Mouse (Mus musculus) layer of hippocampus, adult 9-11 months (tissue): ENCODE data around the gene Ppt2.

ENCODE experiments used
- DNase-seq: peaks from one replicate; pipeline ENCODE4 v3.0.0; 2022

Gene Ppt2

GRCm38 (mm10) chr17:34627943-34628643 lies at the start of gene Ppt2:
TSS of gene Ppt2 (minus strand) at chr17:34628510.
- DNase-seq, result no peak

- no peak for DNase-seq
These were observed 48.4 kb upstream of the Ppt2 start for GRCm38 (mm10) chr17:34676671-34677070.

- no peak for DNase-seq
These were observed 47.8 kb upstream of the Ppt2 start for GRCm38 (mm10) chr17:34676093-34676460.

- no peak for DNase-seq
These were observed 47.1 kb upstream of the Ppt2 start for GRCm38 (mm10) chr17:34675205-34676092.

- no peak for DNase-seq
These were observed 46.4 kb upstream of the Ppt2 start for GRCm38 (mm10) chr17:34674524-34675204.

- DNase-seq, result no peak
These were observed 44.8 kb upstream of the Ppt2 start for GRCm38 (mm10) chr17:34673139-34673538.

GRCm38 (mm10) chr17:34672246-34672792 lies 44.0 kb upstream of the Ppt2 start:
- no peak for DNase-seq

GRCm38 (mm10) chr17:34671151-34672066 lies 43.1 kb upstream of the Ppt2 start:
- DNase-seq, result no peak

- no peak for DNase-seq
These were observed 41.9 kb upstream of the Ppt2 start, which contains the start of gene Tnxb for GRCm38 (mm10) chr17:34670235-34670634. TSS of gene Tnxb (plus strand) at chr17:34670535.

- DNase-seq, result no peak
These were observed 36.2 kb upstream of the Ppt2 start for GRCm38 (mm10) chr17:34664472-34664871.

GRCm38 (mm10) chr17:34663558-34663957 lies 35.2 kb upstream of the Ppt2 start:
- no peak for DNase-seq

- no peak for DNase-seq
These were observed 34.7 kb upstream of the Ppt2 start for GRCm38 (mm10) chr17:34662978-34663377.

- DNase-seq, result no peak
These were observed 34.2 kb upstream of the Ppt2 start for GRCm38 (mm10) chr17:34662468-34662867.

- DNase-seq, result no peak
These were observed 32.8 kb upstream of the Ppt2 start for GRCm38 (mm10) chr17:34661121-34661591.

GRCm38 (mm10) chr17:34660259-34660820 lies 32.0 kb upstream of the Ppt2 start:
- no peak for DNase-seq

GRCm38 (mm10) chr17:34659897-34660214 lies 31.5 kb upstream of the Ppt2 start:
- DNase-seq, result no peak

- no peak for DNase-seq
These were observed 31.0 kb upstream of the Ppt2 start for GRCm38 (mm10) chr17:34659181-34659896.

- DNase-seq, result no peak
These were observed 30.3 kb upstream of the Ppt2 start for GRCm38 (mm10) chr17:34658591-34658990.

- DNase-seq, result no peak
These were observed 29.8 kb upstream of the Ppt2 start for GRCm38 (mm10) chr17:34658145-34658544.

- no peak for DNase-seq
These were observed 29.0 kb upstream of the Ppt2 start for GRCm38 (mm10) chr17:34657271-34657670.

- no peak for DNase-seq
These were observed 28.4 kb upstream of the Ppt2 start for GRCm38 (mm10) chr17:34656666-34657065.
